Mouse (Mus musculus): Measurements from ENCODE around the gene Tubb5. TPM values are rescaled to one million over a fixed set of nuclear protein-coding genes. Genes with fewer than 3 reads are reported as not detected.

Gene Tubb5
- polyA plus RNA-seq, 1 experiment from 2014 or later: 1,654 TPM

GRCm38 (mm10) chr17:35868165-35868820 lies 30.2 kb upstream of the Tubb5 start:
- peak overlapping the region; percentile 95 for H3K27ac ChIP-seq (replicated peaks)
- peak; percentile 39 for DNase-seq (ENCODE audit: low spot score)
- peaks cover 5% of the 10 kb centered on the region for H3K9me3 ChIP-seq
- peaks cover 74% of the 10 kb centered on the region for H3K4me1 ChIP-seq
- H3K36me3 ChIP-seq (replicated peaks): peaks cover 57% of the 10 kb centered on the region
- peak overlapping the region; percentile 63 for H3K4me3 ChIP-seq
- no peaks in the 10 kb centered on the region for H3K27me3 ChIP-seq (replicated peaks; ENCODE audit: low read depth, poor library complexity, severe bottlenecking)
- WGBS: 28% methylated on average over 17 of the region's 17 CpGs

- peak; percentile 55 for DNase-seq (ENCODE audit: low spot score)
- H3K4me1 ChIP-seq: peaks cover 66% of the 10 kb centered on the region
- peak overlapping the region; percentile 95 for H3K27ac ChIP-seq (replicated peaks)
- H3K27me3 ChIP-seq (replicated peaks; ENCODE audit: low read depth, poor library complexity, severe bottlenecking): no peaks in the 10 kb centered on the region
- peaks cover 5% of the 10 kb centered on the region for H3K9me3 ChIP-seq
- peaks cover 48% of the 10 kb centered on the region for H3K36me3 ChIP-seq (replicated peaks)
- WGBS: 11% methylated on average over 26 of the region's 26 CpGs
- peak overlapping the region; percentile 63 for H3K4me3 ChIP-seq
Observed at GRCm38 (mm10) chr17:35866911-35867890, 29.1 kb upstream of the Tubb5 start.

GRCm38 (mm10) chr17:35866281-35866831 lies 28.2 kb upstream of the Tubb5 start:
- Histone ChIP-seq H3K36me3 (replicated peaks) (peaks cover 42% of the 10 kb centered on the region), H3K27me3 (replicated peaks; ENCODE audit: low read depth, poor library complexity, severe bottlenecking) (no peaks in the 10 kb centered on the region), H3K27ac (replicated peaks) (peak overlapping the region; percentile 95), H3K9me3 (peaks cover 4% of the 10 kb centered on the region), H3K4me3 (peak overlapping the region; percentile 63), H3K4me1 (peaks cover 67% of the 10 kb centered on the region)
- WGBS: under 1% methylated on average over 38 of the region's 38 CpGs
- peak; percentile 80 for DNase-seq (ENCODE audit: low spot score)

- H3K4me1 ChIP-seq: peaks cover 68% of the 10 kb centered on the region
Observed at GRCm38 (mm10) chr17:35865481-35866280, 27.6 kb upstream of the Tubb5 start, which contains the start of gene Ppp1r18. Gene Ppp1r18, plus strand, starts transcription at chr17:35865593.

GRCm38 (mm10) chr17:35864832-35865353 lies 26.8 kb upstream of the Tubb5 start:
- H3K27me3 ChIP-seq (replicated peaks; ENCODE audit: low read depth, poor library complexity, severe bottlenecking): no peaks in the 10 kb centered on the region
- WGBS: 21% methylated on average over 10 of the region's 10 CpGs
- peaks cover 27% of the 10 kb centered on the region for H3K36me3 ChIP-seq (replicated peaks)
- peak overlapping the region; percentile 95 for H3K27ac ChIP-seq (replicated peaks)
- peaks cover 64% of the 10 kb centered on the region for H3K4me1 ChIP-seq
- no peaks in the 10 kb centered on the region for H3K9me3 ChIP-seq
- DNase-seq (ENCODE audit: low spot score): no peak
- H3K4me3 ChIP-seq: peak overlapping the region; percentile 63

More at GRCm38 (mm10) chr17:35865481-35866280, 27.6 kb upstream of the Tubb5 start, which contains the start of gene Ppp1r18:
- peak within 1 kb of the TSS; percentile 63 for H3K4me3 ChIP-seq
- under 1% methylated on average over 48 of the region's 48 CpGs for WGBS
- DNase-seq (ENCODE audit: low spot score): peak; percentile 91
- H3K36me3 ChIP-seq (replicated peaks): peaks cover 35% of the 10 kb centered on the region
- H3K27ac ChIP-seq (replicated peaks): peak within 1 kb of the TSS; percentile 95
- H3K27me3 ChIP-seq (replicated peaks; ENCODE audit: low read depth, poor library complexity, severe bottlenecking): no peaks in the 10 kb centered on the region
- no peaks in the 10 kb centered on the region for H3K9me3 ChIP-seq

GRCm38 (mm10) chr17:35861198-35861857 lies 23.2 kb upstream of the Tubb5 start, which contains the start of gene Nrm:
Gene Nrm, plus strand, starts transcription at chr17:35861318.
- no peaks in the 10 kb centered on the region for H3K27me3 ChIP-seq (replicated peaks; ENCODE audit: low read depth, poor library complexity, severe bottlenecking)
- peaks cover 30% of the 10 kb centered on the region for H3K4me1 ChIP-seq
- H3K27ac ChIP-seq (replicated peaks): peak within 1 kb of the TSS; percentile 91
- H3K9me3 ChIP-seq: no peaks in the 10 kb centered on the region
- peaks cover 43% of the 10 kb centered on the region for H3K36me3 ChIP-seq (replicated peaks)
- WGBS: under 1% methylated on average over 47 of the region's 47 CpGs
- DNase-seq (ENCODE audit: low spot score): peak; percentile 92
- peak within 1 kb of the TSS; percentile 76 for H3K4me3 ChIP-seq

GRCm38 (mm10) chr17:35860831-35861197 lies 22.7 kb upstream of the Tubb5 start:
- Histone ChIP-seq H3K27ac (replicated peaks) (peak overlapping the region; percentile 91), H3K4me3 (peak overlapping the region; percentile 76), H3K27me3 (replicated peaks; ENCODE audit: low read depth, poor library complexity, severe bottlenecking) (no peaks in the 10 kb centered on the region), H3K36me3 (replicated peaks) (peaks cover 47% of the 10 kb centered on the region), H3K4me1 (peaks cover 30% of the 10 kb centered on the region), H3K9me3 (no peaks in the 10 kb centered on the region)
- DNase-seq (ENCODE audit: low spot score): no peak
- WGBS: 6% methylated on average over 12 of the region's 12 CpGs

GRCm38 (mm10) chr17:35859835-35860234 lies 21.7 kb upstream of the Tubb5 start:
- no peaks in the 10 kb centered on the region for H3K9me3 ChIP-seq
- no peak overlapping the region for H3K27ac ChIP-seq (replicated peaks)
- H3K4me3 ChIP-seq: no peak overlapping the region
- 67% methylated on average over 2 of the region's 2 CpGs for WGBS
- H3K27me3 ChIP-seq (replicated peaks; ENCODE audit: low read depth, poor library complexity, severe bottlenecking): no peaks in the 10 kb centered on the region
- peaks cover 21% of the 10 kb centered on the region for H3K4me1 ChIP-seq
- H3K36me3 ChIP-seq (replicated peaks): peaks cover 54% of the 10 kb centered on the region
- DNase-seq (ENCODE audit: low spot score): no peak

- Histone ChIP-seq H3K36me3 (replicated peaks) (peaks cover 59% of the 10 kb centered on the region), H3K4me1 (peaks cover 16% of the 10 kb centered on the region), H3K4me3 (no peak overlapping the region), H3K9me3 (no peaks in the 10 kb centered on the region), H3K27me3 (replicated peaks; ENCODE audit: low read depth, poor library complexity, severe bottlenecking) (no peaks in the 10 kb centered on the region), H3K27ac (replicated peaks) (no peak overlapping the region)
- WGBS: 89% methylated on average over 1 of the region's 1 CpGs
- DNase-seq (ENCODE audit: low spot score): no peak
Observed at GRCm38 (mm10) chr17:35859371-35859770, 21.3 kb upstream of the Tubb5 start.

- WGBS: 92% methylated on average over 3 of the region's 3 CpGs
- Histone ChIP-seq H3K4me3 (no peak overlapping the region; the same call in 1 of the 2 replicates), H3K27me3 (replicated peaks; ENCODE audit: low read depth, poor library complexity, severe bottlenecking) (no peaks in the 10 kb centered on the region), H3K27ac (replicated peaks) (no peak overlapping the region), H3K4me1 (no peaks in the 10 kb centered on the region), H3K36me3 (replicated peaks) (peaks cover 96% of the 10 kb centered on the region), H3K9me3 (no peaks in the 10 kb centered on the region)
- DNase-seq (ENCODE audit: low spot score): no peak
Observed at GRCm38 (mm10) chr17:35850974-35851373, 12.9 kb upstream of the Tubb5 start.

GRCm38 (mm10) chr17:35848112-35848511 lies 10.0 kb upstream of the Tubb5 start:
- H3K36me3 ChIP-seq (replicated peaks): peaks cover 89% of the 10 kb centered on the region
- 74% methylated on average over 1 of the region's 1 CpGs for WGBS
- no peak for DNase-seq (ENCODE audit: low spot score)

More at GRCm38 (mm10) chr17:35848112-35848511, 10.0 kb upstream of the Tubb5 start:
- Histone ChIP-seq H3K27me3 (replicated peaks; ENCODE audit: low read depth, poor library complexity, severe bottlenecking) (no peaks in the 10 kb centered on the region), H3K4me3 (no peak overlapping the region), H3K4me1 (peaks cover 2% of the 10 kb centered on the region), H3K27ac (replicated peaks) (no peak overlapping the region), H3K9me3 (no peaks in the 10 kb centered on the region)

Data from embryonic facial prominence, embryonic 10.5 days (tissue).